Mouse (Mus musculus) heart, adult 2 months (tissue): Measurements from ENCODE around the gene Cdc20b.

Experiments used
- CTCF ChIP-seq: fragments of 200-600 bp; IDR thresholded peaks from 2 replicates; pipeline ENCODE4 v1.8.1; 2022; ENCODE audit warnings: antibody characterized with exemption, mild to moderate bottlenecking, moderate library complexity
- EP300 ChIP-seq: fragments of 200-500 bp; IDR thresholded peaks from 2 replicates; pipeline ENCODE4 v1.6.1; 2011; ENCODE audit warnings: low read depth, low read length, control low read depth; ENCODE audit not compliant: insufficient read depth
- POLR2A ChIP-seq: fragments of 200-500 bp; IDR thresholded peaks from 2 replicates; pipeline ENCODE4 v1.6.1; 2011; ENCODE audit warnings: mild to moderate bottlenecking, low read depth, low read length, control low read depth; ENCODE audit not compliant: insufficient read depth

DNA sequence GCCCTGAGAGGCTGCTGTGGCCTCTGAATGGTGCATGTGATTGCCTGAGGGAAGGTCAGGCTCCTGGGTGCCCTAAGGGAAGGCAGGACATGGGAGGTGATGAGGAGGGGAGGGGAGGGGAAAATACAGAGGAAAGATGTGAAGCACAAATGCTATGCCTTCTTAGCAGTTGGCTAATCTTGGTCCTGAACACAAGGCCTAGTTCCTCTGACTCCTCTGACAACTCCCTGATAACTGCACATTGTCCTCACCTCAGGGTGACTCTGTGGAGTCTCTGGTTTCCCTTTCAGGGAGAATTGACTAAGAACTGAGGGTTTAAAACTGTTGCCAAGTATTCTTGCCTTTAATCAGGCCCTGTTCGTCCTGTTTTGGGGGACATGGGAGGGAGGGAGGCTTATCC, 59.7 kb downstream of the Cdc20b start:
- TF ChIP-seq POLR2A: no peak
- TF ChIP-seq CTCF: no peak
- TF ChIP-seq EP300: no peak
